Mouse (Mus musculus) liver, postnatal 0 days (tissue): ENCODE results near the gene Vwa8. TPM values are rescaled to one million over a fixed set of nuclear protein-coding genes. Genes with fewer than 3 reads are reported as not detected.

Experiments used
- ATAC-seq: fragments of 200-750 bp; cut with Nextera tagmentation; 2 replicates; pipeline ENCODE4 v1.8.0; 2017; ENCODE audit warnings: mild to moderate bottlenecking, moderate library complexity
- DNase-seq: peaks from one replicate; pipeline ENCODE4 v3.0.0-alpha.2; 2016
- H3K27ac ChIP-seq: fragments of 300-500 bp; sonication (generic); 2 replicates; pipeline ENCODE4 v1.5.1; 2014; ENCODE audit warnings: antibody characterized with exemption, moderate library complexity, mild to moderate bottlenecking, low read depth
- H3K27me3 ChIP-seq: fragments of 300-500 bp; sonication (generic); 2 replicates; pipeline ENCODE4 v1.6.1; 2014; ENCODE audit warnings: low read length, control low read depth, mixed read lengths; ENCODE audit not compliant: insufficient read depth
- H3K36me3 ChIP-seq: fragments of 300-500 bp; sonication (generic); replicated peaks from 2 replicates; pipeline ENCODE4 v1.6.1; 2014; ENCODE audit warnings: mild to moderate bottlenecking, control low read depth, low read length, moderate library complexity, mixed read lengths; ENCODE audit not compliant: insufficient read depth
- H3K4me1 ChIP-seq: fragments of 300-500 bp; sonication (generic); 2 replicates; pipeline ENCODE4 v1.6.1; 2014; ENCODE audit warnings: antibody characterized with exemption, mild to moderate bottlenecking, control low read depth; ENCODE audit not compliant: insufficient read depth
- H3K4me2 ChIP-seq: fragments of 300-500 bp; sonication (generic); 2 replicates; pipeline ENCODE4 v1.6.1; 2014; ENCODE audit warnings: low read depth, mild to moderate bottlenecking, low read length, moderate library complexity, mixed read lengths
- H3K4me3 ChIP-seq: fragments of 300-500 bp; sonication (generic); 2 replicates; pipeline ENCODE4 v1.5.1; 2014; ENCODE audit warnings: low read depth, low read length
- H3K9ac ChIP-seq: fragments of 300-500 bp; sonication (generic); replicated peaks from 2 replicates; pipeline ENCODE4 v1.6.1; 2014; ENCODE audit warnings: mild to moderate bottlenecking, moderate library complexity
- H3K9me3 ChIP-seq: fragments of 300-500 bp; sonication (generic); 2 replicates; pipeline ENCODE4 v1.6.1; 2016; ENCODE audit warnings: mild to moderate bottlenecking, control low read depth, low read length, mixed read lengths
- CTCF ChIP-seq: sonication (generic); IDR thresholded peaks from 2 replicates; pipeline ENCODE4 v1.5.1; 2016; ENCODE audit warnings: antibody characterized with exemption, low read depth
- EP300 ChIP-seq: IDR thresholded peaks from 2 replicates; pipeline ENCODE4 v1.6.1; 2016; ENCODE audit warnings: antibody characterized with exemption, low read depth, mild to moderate bottlenecking
- WGBS: fragments of 180-500 bp; shearing (Covaris S2); extraction: QIAGEN DNeasy Blood & Tissue Kit; methylation state at CpG from one replicate; pipeline ENCODE4 v1.1.7; 2014; ENCODE audit not compliant: insufficient replicate concordance; 5-methylcytosine and 5-hydroxymethylcytosine counted together
- polyA plus RNA-seq: library from polyadenylated mRNA; unstranded; fragments of >200 nt; fragmentation: Nextera tagmentation; extraction: Ambion mirVana; gene quantifications from 2 replicates; pipeline ENCODE4 v1.2.1, GENCODE M21; 2015

Vwa8 gene
- polyA plus RNA-seq, 1 experiment from 2014 or later, result 27.1 TPM

DNA sequence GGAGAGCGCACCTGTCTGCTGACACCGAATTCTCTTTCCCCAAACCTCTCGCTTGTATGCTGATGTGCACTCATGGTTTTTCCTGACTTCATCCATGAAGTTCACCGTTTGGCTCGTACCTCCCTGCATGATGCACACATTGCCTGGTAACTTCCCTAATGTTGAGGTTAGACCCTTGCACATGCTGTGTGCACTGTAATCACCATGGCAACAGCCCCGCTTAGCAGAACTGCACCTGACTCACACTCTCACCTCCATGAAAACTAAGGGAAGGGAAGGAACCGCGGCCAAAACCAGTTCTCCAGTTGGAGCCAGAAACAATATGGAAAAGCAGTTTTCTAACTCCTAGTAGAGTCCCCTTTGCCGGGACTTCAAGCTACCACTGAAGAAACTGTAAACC lies 294.8 kb downstream of the Vwa8 start:
- H3K9ac ChIP-seq, result no peak overlapping the region
- H3K4me2 ChIP-seq, result no peak overlapping the region
- ATAC-seq, result no peak
- no peak overlapping the region for H3K4me3 ChIP-seq
- no peaks in the 10 kb centered on the region for H3K36me3 ChIP-seq
- TF ChIP-seq EP300 (no peak), CTCF (no peak)
- DNase-seq, result no peak
- H3K27ac ChIP-seq, result no peak overlapping the region
- whole genome bisulfite sequencing, result 83% methylated on average over 9 of the region's 9 CpGs
- no peaks in the 10 kb centered on the region for H3K4me1 ChIP-seq
- no peaks in the 10 kb centered on the region for H3K9me3 ChIP-seq
- no peaks in the 10 kb centered on the region for H3K27me3 ChIP-seq

DNA sequence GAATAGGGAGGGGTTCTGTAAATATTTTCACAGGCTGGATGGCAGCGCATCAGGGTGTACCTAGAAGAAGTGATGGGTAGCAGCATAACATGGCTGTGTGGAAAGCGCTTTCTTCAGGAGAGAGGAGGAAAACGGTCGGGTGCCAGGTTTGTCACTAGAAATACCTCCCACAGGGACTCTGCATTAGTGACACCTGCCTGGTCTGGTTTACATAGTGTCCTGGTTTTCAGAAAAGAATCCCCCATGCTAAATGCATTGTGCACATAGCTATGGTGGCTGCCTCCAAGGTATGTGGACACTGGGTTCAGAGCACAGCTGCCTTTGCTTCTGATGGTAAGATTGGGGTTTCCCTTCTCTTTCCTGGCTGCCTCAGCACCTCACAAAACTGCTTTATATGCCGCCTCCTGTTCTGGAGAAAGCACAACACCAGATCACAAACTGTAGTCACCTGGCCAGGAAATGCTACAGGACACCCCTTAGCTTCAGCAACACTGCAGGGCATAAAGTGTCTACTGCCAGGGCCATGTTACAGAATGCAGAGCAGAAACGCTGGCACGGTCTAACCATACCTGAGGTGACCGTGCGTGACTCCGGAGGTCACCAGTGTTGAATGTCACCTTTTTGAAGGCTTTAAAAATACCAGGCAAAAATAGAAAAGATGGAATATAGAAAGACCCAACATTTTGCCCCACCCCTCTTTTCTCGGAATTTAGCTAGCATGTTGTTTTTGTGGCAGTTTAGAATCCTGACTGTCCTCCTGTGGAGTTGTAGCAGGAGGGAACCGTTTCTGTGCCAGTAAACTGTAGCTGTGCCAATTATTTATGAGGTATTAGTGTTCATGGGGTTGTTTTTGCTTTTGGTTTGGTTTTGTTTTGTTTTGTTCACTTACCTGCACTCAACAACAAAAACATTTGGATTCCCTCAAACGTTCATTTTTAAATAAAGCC lies 295.7 kb downstream of the Vwa8 start:
- Histone ChIP-seq H3K27ac (no peak overlapping the region), H3K9ac (no peak overlapping the region), H3K27me3 (no peaks in the 10 kb centered on the region), H3K4me3 (no peak overlapping the region), H3K36me3 (no peaks in the 10 kb centered on the region), H3K9me3 (no peaks in the 10 kb centered on the region), H3K4me2 (no peak overlapping the region), H3K4me1 (no peaks in the 10 kb centered on the region)
- WGBS, result 85% methylated on average over 13 of the region's 13 CpGs
- TF ChIP-seq EP300 (no peak), CTCF (no peak)
- no peak for DNase-seq
- no peak for ATAC-seq

DNA sequence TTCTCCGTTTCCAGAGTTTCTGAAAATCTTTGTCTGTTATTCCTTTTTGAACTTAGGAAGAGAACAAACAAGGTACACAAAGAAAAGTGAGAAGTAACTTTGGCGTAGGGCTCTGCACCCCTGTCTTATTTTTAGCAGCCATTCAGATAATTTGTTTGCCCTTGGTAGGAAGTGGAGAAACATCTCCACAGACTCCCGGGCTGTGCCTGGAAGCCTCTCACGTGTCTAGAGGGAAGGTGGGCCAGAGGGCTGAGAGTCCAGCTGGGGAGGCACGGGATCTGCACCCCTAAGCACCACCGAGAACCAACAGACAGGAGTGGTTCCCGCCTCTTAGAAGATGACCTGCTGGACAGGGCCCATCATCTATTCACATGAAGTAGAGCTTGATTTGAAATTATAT lies 302.9 kb downstream of the Vwa8 start:
- H3K27me3 ChIP-seq, result no peaks in the 10 kb centered on the region
- no peaks in the 10 kb centered on the region for H3K4me1 ChIP-seq
- H3K9ac ChIP-seq, result no peak overlapping the region
- no peaks in the 10 kb centered on the region for H3K9me3 ChIP-seq
- 63% methylated on average over 7 of the region's 7 CpGs for WGBS
- no peak for DNase-seq
- ATAC-seq, result no peak
- no peaks in the 10 kb centered on the region for H3K36me3 ChIP-seq
- TF ChIP-seq EP300 (no peak), CTCF (no peak)
- no peak overlapping the region for H3K4me2 ChIP-seq
- no peak overlapping the region for H3K4me3 ChIP-seq
- no peak overlapping the region for H3K27ac ChIP-seq

GRCm38 (mm10) chr14:79153896-79154295 lies 305.0 kb downstream of the Vwa8 start:
- ATAC-seq (no peak), DNase-seq (no peak)
- Histone ChIP-seq H3K27ac (no peak overlapping the region), H3K9me3 (no peaks in the 10 kb centered on the region), H3K36me3 (no peaks in the 10 kb centered on the region; the same call in 1 of the 2 replicates), H3K27me3 (no peaks in the 10 kb centered on the region), H3K4me2 (no peak overlapping the region), H3K4me3 (no peak overlapping the region), H3K9ac (no peak overlapping the region), H3K4me1 (no peaks in the 10 kb centered on the region)
- 46% methylated on average over 6 of the region's 6 CpGs for WGBS
- TF ChIP-seq CTCF, result no peak
- TF ChIP-seq EP300, result no peak

DNA sequence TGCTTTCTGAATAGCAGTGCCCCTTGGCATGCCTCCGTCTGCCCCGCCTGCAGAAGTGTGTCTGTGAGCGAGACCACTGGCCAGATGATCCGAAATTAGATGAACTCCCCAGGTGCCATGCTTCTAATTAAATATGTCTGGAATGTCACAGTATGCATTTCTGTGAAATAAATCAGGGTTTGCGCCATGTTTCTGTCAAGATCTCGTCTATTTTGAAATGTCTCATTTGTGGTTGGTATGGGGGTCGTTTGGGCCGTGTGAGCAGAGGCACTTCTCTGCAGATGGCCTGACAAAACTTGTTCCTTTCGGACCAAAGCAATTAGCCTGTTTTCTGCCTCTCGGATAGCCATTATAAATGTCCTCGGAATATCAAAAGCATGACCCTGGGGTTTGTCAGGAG lies 306.1 kb downstream of the Vwa8 start:
- no peaks in the 10 kb centered on the region for H3K27me3 ChIP-seq
- no peak overlapping the region for H3K9ac ChIP-seq
- DNase-seq (no peak), ATAC-seq (no peak)
- H3K36me3 ChIP-seq, result no peaks in the 10 kb centered on the region; the same call in 1 of the 2 replicates
- H3K4me3 ChIP-seq, result no peak overlapping the region
- H3K4me1 ChIP-seq, result no peaks in the 10 kb centered on the region
- WGBS, result 71% methylated on average over 11 of the region's 11 CpGs
- no peak overlapping the region for H3K4me2 ChIP-seq
- no peaks in the 10 kb centered on the region for H3K9me3 ChIP-seq
- TF ChIP-seq EP300, result no peak
- no peak for TF ChIP-seq CTCF
- H3K27ac ChIP-seq, result no peak overlapping the region

DNA sequence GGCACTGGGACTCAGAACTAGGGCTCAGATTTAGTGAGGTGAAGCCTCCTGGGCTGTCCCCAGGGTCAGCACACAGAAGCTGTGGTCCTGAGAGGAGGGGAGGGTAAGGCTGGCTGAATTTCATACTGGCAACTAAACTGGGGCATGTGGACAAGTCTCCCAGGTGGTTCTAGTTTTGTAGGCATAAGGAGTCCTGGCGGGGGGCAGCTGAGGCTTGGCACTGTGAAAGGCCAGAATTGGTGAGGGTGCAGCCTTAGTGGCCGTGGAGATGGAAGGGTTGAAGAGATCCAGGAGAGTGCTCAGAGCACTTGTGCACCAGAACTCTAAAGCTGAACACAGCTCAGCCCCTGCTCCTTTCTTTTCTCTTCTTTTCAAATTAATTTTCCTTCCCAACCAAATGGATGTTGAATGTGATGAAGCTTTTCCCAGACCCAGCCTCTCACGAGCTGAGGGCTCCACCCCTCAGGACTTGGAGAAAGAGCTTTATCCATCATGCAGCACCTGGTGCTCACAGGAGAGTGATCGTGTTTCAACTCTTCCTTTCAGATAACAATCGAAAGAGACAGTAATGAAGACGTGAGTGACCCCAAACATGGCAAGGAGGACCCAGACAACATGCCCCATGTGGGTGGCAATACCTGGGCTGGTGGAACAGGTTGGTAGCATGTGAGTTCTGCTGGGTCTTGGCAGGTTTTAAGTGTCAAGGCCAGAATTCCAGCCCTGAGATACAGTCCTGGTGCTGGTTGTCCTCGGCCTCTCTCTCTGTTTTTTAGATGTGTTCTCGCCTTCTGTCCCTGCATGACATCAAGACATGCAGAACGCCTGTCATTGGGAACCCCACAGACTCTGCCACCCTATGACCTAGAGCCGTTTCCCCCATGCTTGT lies 307.9 kb downstream of the Vwa8 start:
- Histone ChIP-seq H3K4me3 (no peak overlapping the region), H3K4me1 (no peaks in the 10 kb centered on the region), H3K4me2 (no peak overlapping the region), H3K9me3 (no peaks in the 10 kb centered on the region), H3K27me3 (no peaks in the 10 kb centered on the region), H3K9ac (no peak overlapping the region), H3K36me3 (peaks cover 5% of the 10 kb centered on the region; the same call in 1 of the 2 replicates), H3K27ac (no peak overlapping the region)
- WGBS, result 78% methylated on average over 10 of the region's 10 CpGs
- no peak for TF ChIP-seq CTCF
- ATAC-seq, result no peak
- DNase-seq, result no peak
